Mouse (Mus musculus) megakaryocyte, embryonic 14.5 days (primary cell): ENCODE data around the gene Crlf1. TPM values are rescaled to one million over a fixed set of nuclear protein-coding genes. Genes with fewer than 3 reads are reported as not detected.

Experiments used
- H3K27me3 ChIP-seq: replicated peaks from 2 replicates; pipeline ENCODE3; 2012; ENCODE audit warnings: inconsistent platforms
- H3K36me3 ChIP-seq: replicated peaks from 2 replicates; pipeline ENCODE3; 2012; ENCODE audit warnings: low read length, inconsistent platforms, mixed read lengths
- H3K4me1 ChIP-seq: 2 replicates; pipeline ENCODE4 v1.6.1; 2012; ENCODE audit warnings: inconsistent platforms
- H3K4me3 ChIP-seq: replicated peaks from 2 replicates; pipeline ENCODE3; 2012; ENCODE audit warnings: moderate library complexity, mild to moderate bottlenecking, inconsistent platforms
- H3K9me3 ChIP-seq: 2 replicates; pipeline ENCODE4 v1.6.1; 2012; ENCODE audit warnings: inconsistent platforms
- FLI1 ChIP-seq: IDR thresholded peaks from 2 replicates; pipeline ENCODE4 v1.6.1; 2012; ENCODE audit warnings: low read length, inconsistent platforms, mixed read lengths
- GATA1 ChIP-seq: IDR thresholded peaks from 3 replicates; pipeline ENCODE4 v1.6.1; 2012; ENCODE audit warnings: mixed read lengths, low read length, inconsistent platforms, borderline replicate concordance
- polyA plus RNA-seq: library from polyadenylated mRNA; stranded (reverse); fragments of >175 nt; gene quantifications from 2 replicates; pipeline ENCODE4 v1.2.3, GENCODE M21; 2012; ENCODE audit warnings: low replicate concordance; ENCODE audit not compliant: insufficient read depth

Gene Crlf1
- not detected in 2 replicates for polyA plus RNA-seq

DNA sequence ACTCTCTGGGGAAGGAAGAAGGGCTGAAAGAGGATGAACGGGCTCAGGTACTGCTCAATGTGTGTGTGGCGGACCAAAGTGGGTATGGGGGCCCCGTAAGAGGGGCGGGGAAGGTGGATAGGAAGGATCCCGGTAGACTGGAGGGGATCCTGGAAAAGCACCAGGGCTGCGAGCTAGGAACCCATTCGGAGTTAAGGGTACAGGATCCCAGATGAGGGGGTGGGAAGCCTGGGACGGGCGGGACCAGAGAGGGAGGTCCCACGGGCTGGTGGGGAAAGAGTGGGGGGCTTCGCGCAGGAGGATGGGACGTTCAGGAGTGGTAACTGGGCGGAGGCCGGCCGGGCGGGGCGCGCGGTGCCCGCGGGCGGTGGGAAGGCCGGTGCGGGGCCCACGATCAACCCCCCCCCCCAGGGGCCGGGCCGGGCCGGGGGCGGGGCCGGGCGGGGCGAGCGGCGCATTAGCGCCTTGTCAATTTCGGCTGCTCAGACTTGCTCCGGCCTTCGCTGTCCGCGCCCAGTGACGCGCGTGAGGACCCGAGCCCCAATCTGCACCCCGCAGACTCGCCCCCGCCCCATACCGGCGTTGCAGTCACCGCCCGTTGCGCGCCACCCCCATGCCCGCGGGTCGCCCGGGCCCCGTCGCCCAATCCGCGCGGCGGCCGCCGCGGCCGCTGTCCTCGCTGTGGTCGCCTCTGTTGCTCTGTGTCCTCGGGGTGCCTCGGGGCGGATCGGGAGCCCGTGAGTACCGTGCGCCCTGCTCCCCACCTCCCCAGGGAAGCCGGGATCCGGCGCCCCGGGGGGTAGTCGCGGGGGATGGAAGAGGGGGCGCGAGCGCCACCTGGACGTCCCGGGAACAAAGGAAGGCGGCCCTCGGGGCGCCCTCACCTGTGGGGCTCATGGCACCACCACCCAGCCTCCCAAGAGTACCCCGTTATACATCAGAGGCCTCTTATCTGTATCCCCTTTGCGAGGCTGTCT lies at the start of gene Crlf1:
Gene Crlf1 (plus strand): TSS at position 495 of the 977 bp plus-strand sequence.
- Histone ChIP-seq H3K4me1 (peaks cover 72% of the 10 kb centered on the region), H3K9me3 (0 out of 2 replicates have a peak, but pooled peaks cover 2% of the 10 kb centered on the region), H3K36me3 (no peaks in the 10 kb centered on the region), H3K27me3 (peaks cover 99% of the 10 kb centered on the region), H3K4me3 (peak within 1 kb of the TSS; percentile 84)
- no peak for TF ChIP-seq GATA1
- no peak for TF ChIP-seq FLI1

DNA sequence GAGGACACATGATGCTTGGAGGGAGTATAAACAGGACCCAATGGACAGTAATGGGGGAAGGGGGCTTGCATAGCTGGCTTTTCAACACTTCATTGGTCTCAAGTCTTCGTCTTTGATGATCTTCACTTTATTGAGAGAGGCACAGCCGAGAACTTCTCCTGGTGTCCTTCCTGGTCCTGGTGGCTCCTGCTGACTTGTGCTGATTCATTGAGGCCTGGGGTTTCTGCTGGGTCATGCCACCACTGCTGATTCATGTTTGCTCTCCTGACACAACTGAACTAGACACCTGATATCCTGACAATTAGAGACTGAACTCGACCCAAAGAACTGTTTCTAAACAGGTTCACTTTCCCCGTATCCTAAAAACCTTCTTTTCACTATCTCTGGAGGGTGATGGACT lies 49.6 kb upstream of the Crlf1 start:
- no peaks in the 10 kb centered on the region for H3K27me3 ChIP-seq
- H3K9me3 ChIP-seq = no peaks in the 10 kb centered on the region
- TF ChIP-seq GATA1 = no peak
- no peak for TF ChIP-seq FLI1
- peaks cover 17% of the 10 kb centered on the region for H3K36me3 ChIP-seq
- peaks cover 72% of the 10 kb centered on the region for H3K4me1 ChIP-seq
- H3K4me3 ChIP-seq = peak overlapping the region; percentile 76

DNA sequence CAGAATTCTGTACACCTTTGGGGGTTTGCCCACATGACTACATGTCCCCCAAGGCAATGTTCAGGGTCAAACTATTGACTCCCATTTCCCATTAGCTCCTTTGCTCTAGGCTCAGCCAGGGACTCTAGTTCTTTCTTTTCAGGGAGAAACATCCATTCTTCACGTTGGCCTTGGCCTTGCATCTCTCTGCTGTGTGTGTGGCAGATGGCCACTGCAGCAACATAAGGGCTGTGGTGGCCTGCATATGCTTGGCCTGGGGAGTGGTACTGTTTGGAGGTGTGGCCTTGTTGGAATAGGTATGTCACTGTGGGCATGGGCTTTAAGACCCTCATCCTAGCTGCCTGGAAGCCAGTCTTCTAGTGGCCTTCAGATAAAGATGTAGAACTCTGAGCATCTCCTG lies 47.0 kb upstream of the Crlf1 start:
- no peak for TF ChIP-seq GATA1
- no peak for TF ChIP-seq FLI1
- Histone ChIP-seq H3K27me3 (no peaks in the 10 kb centered on the region), H3K4me3 (no peak overlapping the region), H3K9me3 (no peaks in the 10 kb centered on the region), H3K4me1 (peaks cover 68% of the 10 kb centered on the region), H3K36me3 (peaks cover 43% of the 10 kb centered on the region)

GRCm38 (mm10) chr8:70447639-70448420 lies 45.1 kb upstream of the Crlf1 start:
- no peak for TF ChIP-seq FLI1
- peaks cover 62% of the 10 kb centered on the region for H3K36me3 ChIP-seq
- H3K27me3 ChIP-seq = no peaks in the 10 kb centered on the region
- H3K4me1 ChIP-seq = peaks cover 69% of the 10 kb centered on the region
- H3K9me3 ChIP-seq = no peaks in the 10 kb centered on the region
- H3K4me3 ChIP-seq = no peak overlapping the region

DNA sequence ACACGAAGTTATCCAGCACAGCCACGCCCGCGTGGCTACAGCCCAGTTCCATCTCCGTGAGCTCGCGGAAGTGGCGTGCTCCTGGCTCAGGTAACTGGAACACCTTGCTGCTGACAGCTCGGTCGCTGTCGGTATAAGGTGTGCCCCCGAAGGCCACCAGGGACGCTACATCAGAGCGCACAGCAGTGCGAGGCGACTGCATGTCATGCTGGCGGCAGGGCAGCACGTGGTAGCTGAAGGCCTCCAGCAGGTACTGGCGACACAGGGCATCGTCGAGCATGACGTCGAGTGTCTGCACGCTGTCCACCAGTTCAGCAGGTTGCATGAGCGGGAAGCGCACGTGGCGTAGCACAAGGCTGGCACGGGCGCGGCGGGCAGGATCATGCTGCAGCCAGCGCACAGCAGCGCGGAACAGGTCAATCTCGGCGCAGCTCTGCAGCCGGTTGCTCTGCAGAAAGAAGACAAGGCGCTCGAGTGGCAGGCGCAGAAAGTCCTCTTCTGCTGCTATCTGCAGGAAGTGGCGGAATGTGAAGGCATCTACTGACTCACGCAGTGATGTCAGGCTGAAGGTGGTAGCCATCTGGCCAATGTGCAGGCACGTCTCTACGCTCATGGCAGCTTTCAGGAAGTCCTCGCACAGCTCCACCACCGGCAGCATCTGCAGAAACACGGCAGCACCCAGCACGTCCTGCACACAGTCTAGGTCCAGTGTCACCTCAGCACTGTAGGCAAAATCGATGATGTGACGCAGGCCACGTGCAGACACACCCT lies 40.6 kb upstream of the Crlf1 start:
- no peaks in the 10 kb centered on the region for H3K9me3 ChIP-seq
- H3K4me3 ChIP-seq = peak overlapping the region; percentile 71
- H3K4me1 ChIP-seq = peaks cover 71% of the 10 kb centered on the region
- TF ChIP-seq GATA1 = no peak
- no peak for TF ChIP-seq FLI1
- H3K36me3 ChIP-seq = peaks cover 99% of the 10 kb centered on the region
- no peaks in the 10 kb centered on the region for H3K27me3 ChIP-seq

DNA sequence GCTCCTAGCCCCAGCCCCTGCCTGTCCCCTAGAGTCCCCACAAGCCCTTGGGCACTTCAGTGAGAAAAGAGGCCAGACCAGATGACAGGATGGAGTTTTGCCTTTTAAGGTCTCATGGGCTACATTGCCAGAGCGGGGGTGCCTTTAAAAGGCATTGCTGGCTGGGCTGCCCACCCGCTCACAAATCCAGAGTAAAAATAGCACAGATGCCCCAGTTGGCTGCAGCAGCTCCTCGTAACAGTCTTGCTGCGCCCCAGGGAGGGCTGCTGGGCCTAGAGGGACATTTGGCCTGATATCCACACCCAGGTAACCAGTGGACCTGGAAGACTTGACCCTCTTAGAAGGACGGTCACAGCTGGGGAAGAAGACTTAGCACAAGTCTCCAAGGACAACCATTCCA lies 39.1 kb upstream of the Crlf1 start:
- TF ChIP-seq FLI1 (no peak), GATA1 (no peak)
- peaks cover 86% of the 10 kb centered on the region for H3K4me1 ChIP-seq
- H3K36me3 ChIP-seq = peaks cover 97% of the 10 kb centered on the region

GRCm38 (mm10) chr8:70456996-70457395 lies 36.0 kb upstream of the Crlf1 start:
- H3K4me3 ChIP-seq = peak overlapping the region; percentile 7
- peaks cover 88% of the 10 kb centered on the region for H3K4me1 ChIP-seq
- H3K36me3 ChIP-seq = peaks cover 95% of the 10 kb centered on the region
- peaks cover 8% of the 10 kb centered on the region for H3K9me3 ChIP-seq
- TF ChIP-seq GATA1 = no peak
- TF ChIP-seq FLI1 = no peak
- no peaks in the 10 kb centered on the region for H3K27me3 ChIP-seq

More for the DNA sequence above, 39.1 kb upstream of the Crlf1 start:
- Histone ChIP-seq H3K27me3 (no peaks in the 10 kb centered on the region), H3K4me3 (no peak overlapping the region), H3K9me3 (no peaks in the 10 kb centered on the region)

- peaks cover 88% of the 10 kb centered on the region for H3K4me1 ChIP-seq
- no peak for TF ChIP-seq FLI1
- no peak for TF ChIP-seq GATA1
- H3K27me3 ChIP-seq = no peaks in the 10 kb centered on the region
- peaks cover 8% of the 10 kb centered on the region for H3K9me3 ChIP-seq
- no peak overlapping the region for H3K4me3 ChIP-seq
- peaks cover 95% of the 10 kb centered on the region for H3K36me3 ChIP-seq
Observed at GRCm38 (mm10) chr8:70457882-70458281, 35.1 kb upstream of the Crlf1 start.

- Histone ChIP-seq H3K4me3 (peak overlapping the region; percentile 73), H3K36me3 (peaks cover 93% of the 10 kb centered on the region), H3K4me1 (peaks cover 85% of the 10 kb centered on the region), H3K9me3 (peaks cover 8% of the 10 kb centered on the region), H3K27me3 (no peaks in the 10 kb centered on the region)
- no peak for TF ChIP-seq FLI1
- no peak for TF ChIP-seq GATA1
Observed at GRCm38 (mm10) chr8:70458462-70458861, 34.5 kb upstream of the Crlf1 start.
